Mouse (Mus musculus) thymus, postnatal 14 days (tissue): ENCODE results near the gene Ablim2.

ENCODE experiments used
- DNase-seq: peaks from one replicate; pipeline ENCODE4 v3.0.0; 2021

The Ablim2 gene

DNA sequence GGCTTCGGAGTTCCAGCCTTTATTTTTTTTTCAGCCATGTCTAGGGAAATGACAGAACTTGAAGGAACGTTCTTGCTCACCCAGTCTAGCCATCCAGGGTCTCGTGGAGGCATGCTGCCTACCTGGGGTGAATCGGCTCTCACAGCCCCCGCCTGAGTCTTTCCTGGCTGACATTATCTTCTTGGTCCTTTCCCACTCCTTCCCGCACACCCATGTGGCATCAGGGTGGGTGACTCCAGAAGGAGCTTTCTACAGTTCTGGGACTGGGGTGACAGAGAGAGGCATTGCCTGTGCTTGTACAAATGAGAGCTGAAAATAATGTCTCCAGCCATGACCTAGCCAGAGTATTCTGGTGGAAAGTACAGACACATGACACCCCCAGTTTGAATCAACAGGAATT lies 163.5 kb downstream of the Ablim2 start:
- DNase-seq: no peak

DNA sequence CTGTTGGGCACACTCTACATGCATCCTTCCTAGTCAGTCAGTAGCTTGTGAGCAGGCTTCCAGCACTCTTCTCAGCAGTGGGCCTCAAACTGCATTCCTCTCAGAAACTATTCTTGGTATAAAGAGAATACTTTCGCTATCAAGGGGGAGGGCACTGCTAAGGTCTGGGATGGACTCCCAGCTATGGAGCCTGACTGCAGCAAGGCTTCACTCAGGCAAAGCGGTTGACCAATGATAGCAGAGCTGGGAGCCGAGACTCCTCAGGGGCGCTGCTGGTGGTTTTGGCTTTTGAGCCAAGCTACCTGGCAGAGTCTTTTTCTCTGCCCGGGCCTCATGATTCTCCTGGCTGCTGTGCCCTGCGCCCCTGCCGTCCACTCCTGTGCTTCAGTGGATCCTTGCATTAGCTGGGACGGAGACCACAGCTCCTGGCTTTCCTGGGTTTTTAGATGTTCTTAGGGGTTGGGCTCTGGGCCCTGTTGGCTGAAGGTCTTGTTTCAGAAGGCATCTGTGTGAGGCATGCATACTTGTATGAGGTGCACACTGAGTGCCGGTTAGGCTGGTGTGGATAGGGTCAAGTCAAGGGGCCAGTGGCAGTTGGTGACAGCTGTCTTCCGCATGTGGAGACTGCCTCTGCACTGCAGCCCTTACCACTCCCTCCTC lies 164.0 kb downstream of the Ablim2 start:
- DNase-seq: no peak

GRCm38 (mm10) chr5:35923448-35923847 lies 165.8 kb downstream of the Ablim2 start:
- no peak for DNase-seq

DNA sequence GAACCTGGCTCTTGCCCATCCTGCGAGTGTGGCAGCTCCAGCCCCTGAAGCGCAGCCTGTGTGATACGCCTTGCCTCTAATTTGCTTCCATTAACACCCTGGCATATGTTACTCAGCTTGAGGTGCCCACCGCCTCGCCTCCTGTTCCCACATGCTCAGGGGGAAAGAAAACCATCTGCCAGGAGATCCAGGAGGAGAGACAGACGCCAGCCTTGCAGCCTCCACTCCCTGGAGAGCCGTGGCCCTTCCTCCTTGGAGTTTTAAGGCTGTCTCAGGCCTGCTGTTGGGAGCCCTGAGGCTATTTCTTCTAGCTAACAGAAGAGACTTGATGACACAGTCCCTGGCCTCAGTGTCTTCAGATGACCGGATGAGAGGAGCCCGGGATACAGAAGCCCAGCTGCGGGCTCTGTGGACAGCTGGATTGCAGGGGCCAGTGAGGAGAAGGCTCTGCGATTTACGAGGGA lies 167.5 kb downstream of the Ablim2 start:
- no peak for DNase-seq

DNA sequence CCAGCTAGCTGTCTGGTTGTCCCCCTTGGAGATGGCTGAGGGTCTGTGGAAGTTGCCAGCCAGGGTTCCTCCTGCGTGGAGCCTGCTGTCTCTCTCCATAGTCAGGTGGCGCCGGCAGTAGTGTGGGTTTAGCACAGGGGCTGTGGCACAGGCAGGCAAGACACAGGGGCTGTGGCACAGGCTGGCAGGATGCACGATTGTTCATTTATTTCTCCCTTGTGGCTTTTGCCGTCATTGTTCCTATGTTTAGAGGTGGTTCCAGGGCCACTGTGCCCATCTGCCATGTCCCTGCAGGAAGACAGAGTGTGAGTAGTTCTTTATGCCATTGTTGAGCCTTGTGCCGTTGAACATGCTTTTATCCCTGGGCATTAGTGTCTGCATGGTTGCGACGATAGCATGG lies 168.8 kb downstream of the Ablim2 start:
- no peak for DNase-seq

GRCm38 (mm10) chr5:35931296-35931695 lies 173.6 kb downstream of the Ablim2 start:
- DNase-seq: no peak

GRCm38 (mm10) chr5:35933059-35933458 lies 175.4 kb downstream of the Ablim2 start:
- no peak for DNase-seq
